Mouse (Mus musculus) hindbrain, postnatal 0 days (tissue): ENCODE measurements at regions not wholly inside any gene's neighbourhood (a gene's known extent, or its start where the extent isn't known, plus 50 kb on each side); places are given as distances from the start of the nearest gene placed in this dataset.

Experiments used
- ATAC-seq: fragments of 200-750 bp; cut with Nextera tagmentation; 2 replicates; pipeline ENCODE4 v1.8.0; 2017; ENCODE audit warnings: mild to moderate bottlenecking, moderate TSS enrichment, moderate library complexity
- DNase-seq: peaks from one replicate; pipeline ENCODE4 v3.0.0-alpha.2; 2015; ENCODE audit warnings: low spot score
- H3K27ac ChIP-seq: fragments of 300-500 bp; sonication (generic); 2 replicates; pipeline ENCODE4 v1.5.1; 2014; ENCODE audit warnings: mild to moderate bottlenecking
- H3K27me3 ChIP-seq: fragments of 300-500 bp; sonication (generic); 2 replicates; pipeline ENCODE4 v1.6.1; 2014; ENCODE audit warnings: low read length, mixed read lengths; ENCODE audit not compliant: insufficient read depth
- H3K36me3 ChIP-seq: fragments of 300-500 bp; sonication (generic); 2 replicates; pipeline ENCODE4 v1.6.1; 2014; ENCODE audit warnings: low read length, mixed read lengths; ENCODE audit not compliant: insufficient read depth
- H3K4me1 ChIP-seq: fragments of 300-500 bp; sonication (generic); 2 replicates; pipeline ENCODE4 v1.6.1; 2014; ENCODE audit warnings: antibody characterized with exemption, low read length, mixed read lengths; ENCODE audit not compliant: insufficient read depth
- H3K4me2 ChIP-seq: fragments of 300-500 bp; sonication (generic); 2 replicates; pipeline ENCODE4 v1.6.1; 2014; ENCODE audit warnings: low read depth, mild to moderate bottlenecking, low read length, moderate library complexity, mixed read lengths
- H3K4me3 ChIP-seq: fragments of 300-500 bp; sonication (generic); 2 replicates; pipeline ENCODE4 v1.5.1; 2014; ENCODE audit warnings: low read length
- H3K9ac ChIP-seq: fragments of 300-500 bp; sonication (generic); replicated peaks from 2 replicates; pipeline ENCODE4 v1.6.1; 2014; ENCODE audit warnings: mild to moderate bottlenecking, low read length, moderate library complexity, mixed read lengths
- H3K9me3 ChIP-seq: fragments of 300-500 bp; sonication (generic); 2 replicates; pipeline ENCODE4 v1.6.1; 2016; ENCODE audit warnings: low read length, mixed read lengths
- CTCF ChIP-seq: IDR thresholded peaks from 2 replicates; pipeline ENCODE4 v1.5.1; 2016; ENCODE audit warnings: antibody characterized with exemption, control low read depth, low read depth
- WGBS: fragments of 180-500 bp; shearing (Covaris S2); extraction: QIAGEN DNeasy Blood & Tissue Kit; methylation state at CpG from one replicate; pipeline ENCODE4 v1.1.7; 2014; 5-methylcytosine and 5-hydroxymethylcytosine counted together

GRCm38 (mm10) chr10:37293292-37293691 lies 154.6 kb upstream of the Marcks start:
- H3K4me1 ChIP-seq: no peaks in the 10 kb centered on the region
- H3K9me3 ChIP-seq: no peaks in the 10 kb centered on the region
- H3K9ac ChIP-seq: no peak overlapping the region
- ATAC-seq (no peak), DNase-seq (no peak)
- 79% methylated on average over 1 of the region's 1 CpGs for WGBS
- H3K36me3 ChIP-seq: no peaks in the 10 kb centered on the region
- H3K4me2 ChIP-seq: no peak overlapping the region
- H3K27me3 ChIP-seq: no peaks in the 10 kb centered on the region
- no peak overlapping the region for H3K4me3 ChIP-seq
- no peak overlapping the region for H3K27ac ChIP-seq
- TF ChIP-seq CTCF: no peak

- ATAC-seq (no peak), DNase-seq (no peak)
- no peaks in the 10 kb centered on the region for H3K36me3 ChIP-seq
- no peak for TF ChIP-seq CTCF
- no peak overlapping the region for H3K4me2 ChIP-seq
- no peaks in the 10 kb centered on the region for H3K27me3 ChIP-seq
- WGBS: 95% methylated on average over 2 of the region's 2 CpGs
- no peak overlapping the region for H3K4me3 ChIP-seq
- H3K9me3 ChIP-seq: no peaks in the 10 kb centered on the region
- H3K27ac ChIP-seq: no peak overlapping the region
- H3K4me1 ChIP-seq: no peaks in the 10 kb centered on the region
- no peak overlapping the region for H3K9ac ChIP-seq
These were observed 153.1 kb upstream of the Marcks start for GRCm38 (mm10) chr10:37291639-37292495.

GRCm38 (mm10) chr10:37289964-37290704 lies 151.4 kb upstream of the Marcks start:
- whole genome bisulfite sequencing: 90% methylated on average over 3 of the region's 3 CpGs
- TF ChIP-seq CTCF: no peak
- H3K9me3 ChIP-seq: no peaks in the 10 kb centered on the region
- H3K4me3 ChIP-seq: no peak overlapping the region
- no peak overlapping the region for H3K27ac ChIP-seq
- H3K27me3 ChIP-seq: no peaks in the 10 kb centered on the region
- ATAC-seq (no peak), DNase-seq (no peak)
- no peak overlapping the region for H3K9ac ChIP-seq
- H3K36me3 ChIP-seq: no peaks in the 10 kb centered on the region
- no peaks in the 10 kb centered on the region for H3K4me1 ChIP-seq
- H3K4me2 ChIP-seq: no peak overlapping the region

GRCm38 (mm10) chr10:37286305-37286704 lies 147.6 kb upstream of the Marcks start:
- no peak overlapping the region for H3K4me3 ChIP-seq
- TF ChIP-seq CTCF: no peak
- no peaks in the 10 kb centered on the region for H3K27me3 ChIP-seq
- no peaks in the 10 kb centered on the region for H3K36me3 ChIP-seq
- no peak overlapping the region for H3K27ac ChIP-seq
- H3K9ac ChIP-seq: no peak overlapping the region
- ATAC-seq: no peak
- no peaks in the 10 kb centered on the region for H3K4me1 ChIP-seq
- no peaks in the 10 kb centered on the region for H3K9me3 ChIP-seq
- DNase-seq: no peak
- 87% methylated on average over 5 of the region's 5 CpGs for WGBS
- H3K4me2 ChIP-seq: no peak overlapping the region

- no peaks in the 10 kb centered on the region for H3K27me3 ChIP-seq
- no peak for ATAC-seq
- no peak overlapping the region for H3K4me3 ChIP-seq
- H3K9ac ChIP-seq: no peak overlapping the region
- no peak for TF ChIP-seq CTCF
- no peaks in the 10 kb centered on the region for H3K9me3 ChIP-seq
- H3K4me1 ChIP-seq: no peaks in the 10 kb centered on the region
- DNase-seq: no peak
- no peak overlapping the region for H3K27ac ChIP-seq
- no peaks in the 10 kb centered on the region for H3K36me3 ChIP-seq
- no peak overlapping the region for H3K4me2 ChIP-seq
These were observed 144.2 kb upstream of the Marcks start for GRCm38 (mm10) chr10:37282951-37283350.

- 92% methylated on average over 4 of the region's 4 CpGs for WGBS
- no peak for ATAC-seq
- TF ChIP-seq CTCF: no peak
These were observed 142.1 kb upstream of the Marcks start for GRCm38 (mm10) chr10:37280823-37281222.

More at GRCm38 (mm10) chr10:37280823-37281222, 142.1 kb upstream of the Marcks start:
- no peak overlapping the region for H3K27ac ChIP-seq
- H3K4me2 ChIP-seq: no peak overlapping the region
- H3K36me3 ChIP-seq: no peaks in the 10 kb centered on the region
- H3K9ac ChIP-seq: no peak overlapping the region
- H3K4me3 ChIP-seq: no peak overlapping the region
- no peak for DNase-seq
- no peaks in the 10 kb centered on the region for H3K4me1 ChIP-seq
- no peaks in the 10 kb centered on the region for H3K27me3 ChIP-seq
- no peaks in the 10 kb centered on the region for H3K9me3 ChIP-seq
